Mouse (Mus musculus): ENCODE measurements around the gene Aif1l. TPM values are rescaled to one million over a fixed set of nuclear protein-coding genes. Genes with fewer than 3 reads are reported as not detected.

The Aif1l gene
- polyA plus RNA-seq, 1 experiment from 2014 or later: 26.6 TPM

DNA sequence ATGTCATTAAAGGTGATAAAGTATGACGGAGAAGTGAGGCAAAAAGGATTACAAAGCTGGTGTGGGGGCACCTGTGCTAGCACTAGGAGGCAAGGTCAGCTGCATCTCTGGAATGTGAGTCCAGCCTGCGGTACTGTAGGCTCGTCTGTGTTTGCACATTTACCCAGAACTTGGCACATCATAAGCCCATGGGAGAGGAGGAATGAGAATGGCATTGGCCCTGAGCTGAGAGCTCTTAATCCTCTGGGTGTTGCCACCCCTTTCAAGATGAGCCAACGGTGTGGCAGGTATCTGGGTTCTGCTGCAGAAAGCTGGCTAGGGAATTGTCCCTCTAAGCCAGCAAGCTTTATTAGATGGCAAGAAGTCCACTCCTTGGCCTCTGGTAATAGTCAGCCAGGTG lies 69.8 kb downstream of the Aif1l start:
- WGBS: 79% methylated on average over 4 of the region's 4 CpGs
- H3K4me1 ChIP-seq: no peaks in the 10 kb centered on the region
- H3K27me3 ChIP-seq: no peaks in the 10 kb centered on the region
- no peak overlapping the region for H3K27ac ChIP-seq (replicated peaks)
- no peak for ATAC-seq (ENCODE audit: insufficient number of reproducible peaks, low FRiP score, low TSS enrichment, low read depth)
- peaks cover 92% of the 10 kb centered on the region for H3K36me3 ChIP-seq
- no peak overlapping the region for H3K4me3 ChIP-seq (replicated peaks)
- no peak overlapping the region for H3K9ac ChIP-seq
- H3K4me2 ChIP-seq (replicated peaks): no peak overlapping the region
- H3K9me3 ChIP-seq (replicated peaks): no peaks in the 10 kb centered on the region

DNA sequence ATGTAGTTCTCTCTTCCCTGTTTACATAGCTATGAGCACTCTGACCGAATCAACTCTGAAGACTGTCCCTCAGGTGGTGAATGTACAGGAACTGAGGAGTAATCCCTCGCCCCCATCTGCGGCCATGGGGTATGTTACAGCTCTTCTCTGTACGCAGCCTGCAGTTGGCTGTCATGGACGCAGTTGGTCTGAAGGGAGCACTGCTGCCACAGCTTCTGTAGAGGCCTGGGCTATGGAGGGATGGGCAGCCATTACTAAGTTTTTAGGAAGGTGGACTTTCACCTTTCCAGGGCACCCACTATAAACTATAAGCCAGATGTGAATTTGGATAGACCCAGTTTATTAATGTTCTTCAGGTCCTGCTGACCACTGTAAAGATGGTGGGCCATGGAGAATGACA lies 70.3 kb downstream of the Aif1l start:
- no peaks in the 10 kb centered on the region for H3K27me3 ChIP-seq
- H3K9ac ChIP-seq: no peak overlapping the region
- no peaks in the 10 kb centered on the region for H3K9me3 ChIP-seq (replicated peaks)
- H3K4me2 ChIP-seq (replicated peaks): no peak overlapping the region
- H3K4me3 ChIP-seq (replicated peaks): no peak overlapping the region
- WGBS: 91% methylated on average over 5 of the region's 5 CpGs
- no peak overlapping the region for H3K27ac ChIP-seq (replicated peaks)
- H3K4me1 ChIP-seq: no peaks in the 10 kb centered on the region
- ATAC-seq (ENCODE audit: insufficient number of reproducible peaks, low FRiP score, low TSS enrichment, low read depth): no peak
- peaks cover 92% of the 10 kb centered on the region for H3K36me3 ChIP-seq

Other genes starting within 250 kb of the Aif1l start
- gene Qrfp, start 139.6 kb upstream of the Aif1l start, polyA plus RNA-seq (2015; fragmentation: Nextera tagmentation; extraction: Ambion mirVana): 0.07 TPM in 1 of 2 replicates, not detected in the other
- gene Fibcd1, start 104.1 kb upstream of the Aif1l start, polyA plus RNA-seq (2015; fragmentation: Nextera tagmentation; extraction: Ambion mirVana): 0.22 and 0.29 TPM in 2 replicates
- gene Lamc3, start 62.8 kb upstream of the Aif1l start, polyA plus RNA-seq (2015; fragmentation: Nextera tagmentation; extraction: Ambion mirVana): 6.1 and 7.2 TPM in 2 replicates
- 77.4 and 86.8 TPM in 2 replicates for gene Nup214, start 24.3 kb downstream of the Aif1l start, polyA plus RNA-seq (2015; fragmentation: Nextera tagmentation; extraction: Ambion mirVana)
- 3.9 and 6.0 TPM in 2 replicates for gene Fam78a, start 134.7 kb downstream of the Aif1l start, polyA plus RNA-seq (2015; fragmentation: Nextera tagmentation; extraction: Ambion mirVana)
- gene Plpp7, start 145.4 kb downstream of the Aif1l start, polyA plus RNA-seq (2015; fragmentation: Nextera tagmentation; extraction: Ambion mirVana): 9.4 and 10.0 TPM in 2 replicates
- 54.0 and 56.2 TPM in 2 replicates for gene Prrc2b, start 200.9 kb downstream of the Aif1l start, polyA plus RNA-seq (2015; fragmentation: Nextera tagmentation; extraction: Ambion mirVana)